Mouse (Mus musculus) embryonic facial prominence, embryonic 14.5 days (tissue): Measurements from ENCODE around the gene Lgr5. TPM values are rescaled to one million over a fixed set of nuclear protein-coding genes. Genes with fewer than 3 reads are reported as not detected.
A peak's percentile ranks its signal among the peaks of the same experiment; 100 is the strongest.

ENCODE experiments used
- ATAC-seq: fragments of 200-750 bp; cut with Nextera tagmentation; 2 replicates; pipeline ENCODE4 v1.8.0; 2017; ENCODE audit warnings: low read depth, moderate number of reproducible peaks, moderate TSS enrichment
- DNase-seq: peaks from one replicate; pipeline ENCODE4 v3.0.0-alpha.2; 2015; ENCODE audit warnings: low spot score
- H3K27ac ChIP-seq: fragments of 300-500 bp; sonication (generic); replicated peaks from 2 replicates; pipeline ENCODE4 v1.5.1; 2014; ENCODE audit warnings: low read depth, mild to moderate bottlenecking, low read length, moderate library complexity
- H3K27me3 ChIP-seq: fragments of 300-500 bp; sonication (generic); replicated peaks from 2 replicates; pipeline ENCODE4 v1.6.1; 2014; ENCODE audit warnings: low read length; ENCODE audit not compliant: control insufficient read depth, insufficient read depth
- H3K36me3 ChIP-seq: fragments of 300-500 bp; sonication (generic); 2 replicates; pipeline ENCODE4 v1.6.1; 2014; ENCODE audit warnings: low read length, mixed read lengths; ENCODE audit not compliant: control insufficient read depth, insufficient read depth
- H3K4me1 ChIP-seq: fragments of 300-500 bp; sonication (generic); 2 replicates; pipeline ENCODE4 v1.6.1; 2014; ENCODE audit warnings: antibody characterized with exemption, low read length; ENCODE audit not compliant: control insufficient read depth, insufficient read depth
- H3K4me2 ChIP-seq: fragments of 300-500 bp; sonication (generic); 2 replicates; pipeline ENCODE4 v1.6.1; 2014; ENCODE audit warnings: low read depth, mild to moderate bottlenecking, low read length, moderate library complexity, mixed read lengths
- H3K4me3 ChIP-seq: fragments of 300-500 bp; sonication (generic); 2 replicates; pipeline ENCODE4 v1.5.1; 2014; ENCODE audit warnings: low read depth, mild to moderate bottlenecking, low read length
- H3K9ac ChIP-seq: fragments of 300-500 bp; sonication (generic); 2 replicates; pipeline ENCODE4 v1.6.1; 2014; ENCODE audit warnings: low read depth, mild to moderate bottlenecking, low read length, moderate library complexity, mixed read lengths
- H3K9me3 ChIP-seq: fragments of 300-500 bp; sonication (generic); 2 replicates; pipeline ENCODE4 v1.6.1; 2016; ENCODE audit warnings: low read length; ENCODE audit not compliant: control insufficient read depth
- WGBS: fragments of 180-500 bp; shearing (Covaris S2); extraction: QIAGEN DNeasy Blood & Tissue Kit; methylation state at CpG from one replicate; pipeline ENCODE4 v1.1.7; 2014; 5-methylcytosine and 5-hydroxymethylcytosine counted together
- polyA plus RNA-seq: library from polyadenylated mRNA; unstranded; fragments of >200 nt; fragmentation: Nextera tagmentation; extraction: Ambion mirVana; gene quantifications from 2 replicates; pipeline ENCODE4 v1.2.1, GENCODE M21; 2014

Lgr5 gene
- polyA plus RNA-seq, 1 experiment from 2014 or later: 10.4 TPM

DNA sequence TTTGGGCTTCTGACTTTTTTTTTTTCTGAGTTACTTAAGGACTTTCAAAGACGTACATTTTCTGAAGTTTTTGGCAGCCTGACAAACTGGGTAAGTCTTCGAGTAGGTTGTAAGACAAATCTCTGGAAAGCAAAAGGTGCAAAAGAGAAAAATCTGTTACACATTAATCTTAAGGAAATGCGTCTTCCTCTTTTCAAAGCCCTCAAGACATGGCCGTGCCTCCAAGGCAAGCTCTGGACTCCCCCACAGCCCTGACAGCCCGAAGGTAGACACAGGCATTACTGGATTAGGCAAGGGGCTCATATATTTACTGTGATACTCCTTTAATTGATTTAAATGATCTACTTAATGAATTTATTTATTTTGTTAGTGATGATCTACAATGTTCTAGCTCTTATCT lies 124.9 kb downstream of the Lgr5 start:
- no peak for DNase-seq

DNA sequence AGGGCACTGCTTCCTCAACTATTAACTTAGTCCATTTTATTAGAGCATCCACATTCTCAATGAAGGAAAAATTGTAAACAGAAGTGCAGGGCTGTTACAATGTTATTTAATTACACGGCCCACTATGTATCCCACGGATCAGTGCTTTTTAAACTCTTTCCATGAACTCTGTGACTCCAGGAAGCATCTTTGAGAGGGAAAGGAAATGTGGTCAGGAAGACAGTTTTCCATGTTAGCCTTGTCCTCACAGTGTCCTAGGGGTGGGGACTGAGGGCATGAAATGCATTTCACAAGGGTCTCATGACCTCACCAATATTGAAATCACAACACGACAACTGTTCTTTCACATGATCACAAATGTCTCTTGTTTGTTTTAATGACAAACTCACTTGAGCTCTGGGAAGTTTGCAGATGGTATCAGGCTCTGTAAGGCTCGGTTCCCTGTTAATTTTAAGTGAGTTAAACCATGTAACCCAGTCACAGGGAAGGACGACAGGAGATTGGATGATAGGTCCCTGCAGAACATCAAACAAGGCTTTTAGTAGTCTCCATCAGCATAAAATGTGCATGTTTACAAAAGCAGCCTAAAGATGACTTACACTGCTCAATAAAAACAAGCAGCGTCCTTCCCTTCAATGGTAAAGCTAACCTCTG lies 130.1 kb downstream of the Lgr5 start:
- Histone ChIP-seq H3K9me3 (no peaks in the 10 kb centered on the region), H3K4me1 (0 out of 2 replicates have a peak, but pooled peaks cover 3% of the 10 kb centered on the region), H3K4me2 (no peak overlapping the region), H3K27ac (no peak overlapping the region), H3K4me3 (no peak overlapping the region), H3K9ac (no peak overlapping the region), H3K36me3 (no peaks in the 10 kb centered on the region), H3K27me3 (no peaks in the 10 kb centered on the region)
- ATAC-seq (no peak), DNase-seq (no peak)
- WGBS: 43% methylated on average over 6 of the region's 6 CpGs

More for the DNA sequence above, 124.9 kb downstream of the Lgr5 start:
- no peaks in the 10 kb centered on the region for H3K27me3 ChIP-seq
- H3K27ac ChIP-seq: no peak overlapping the region
- ATAC-seq: no peak
- H3K9me3 ChIP-seq: no peaks in the 10 kb centered on the region
- 0 out of 2 replicates have a peak, but pooled peaks cover 7% of the 10 kb centered on the region for H3K4me1 ChIP-seq
- no peak overlapping the region for H3K9ac ChIP-seq
- no peak overlapping the region for H3K4me2 ChIP-seq
- 24% methylated on average over 5 of the region's 5 CpGs for WGBS
- no peaks in the 10 kb centered on the region for H3K36me3 ChIP-seq
- H3K4me3 ChIP-seq: no peak overlapping the region

DNA sequence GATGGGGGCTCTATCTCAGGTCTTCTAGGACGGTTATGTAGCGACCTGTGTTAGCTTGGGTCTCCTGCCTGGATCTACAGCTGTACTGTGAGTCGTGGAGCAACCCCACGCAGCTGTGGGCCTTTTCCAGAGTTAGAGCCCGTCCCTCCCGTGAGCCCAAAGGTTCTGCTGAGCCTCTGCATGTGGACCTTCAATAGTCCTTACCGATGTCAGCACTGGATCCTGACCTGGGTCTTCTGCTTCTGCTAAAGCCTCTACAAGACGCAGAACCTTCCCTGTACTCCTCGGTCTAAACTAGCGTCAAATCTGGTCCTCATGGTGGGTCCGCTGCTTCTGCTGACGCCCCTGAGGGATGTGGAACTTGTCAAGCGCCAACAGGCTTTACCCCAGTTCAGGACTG lies 139.0 kb downstream of the Lgr5 start:
- ATAC-seq: no peak
- no peak for DNase-seq
- no peak overlapping the region for H3K9ac ChIP-seq
- H3K27me3 ChIP-seq: no peaks in the 10 kb centered on the region
- H3K36me3 ChIP-seq: no peaks in the 10 kb centered on the region
- H3K4me3 ChIP-seq: no peak overlapping the region
- H3K27ac ChIP-seq: no peak overlapping the region
- no peaks in the 10 kb centered on the region for H3K4me1 ChIP-seq
- peaks cover 5% of the 10 kb centered on the region; the same call in 1 of the 2 replicates for H3K9me3 ChIP-seq
- WGBS: 93% methylated on average over 13 of the region's 13 CpGs
- H3K4me2 ChIP-seq: no peak overlapping the region

DNA sequence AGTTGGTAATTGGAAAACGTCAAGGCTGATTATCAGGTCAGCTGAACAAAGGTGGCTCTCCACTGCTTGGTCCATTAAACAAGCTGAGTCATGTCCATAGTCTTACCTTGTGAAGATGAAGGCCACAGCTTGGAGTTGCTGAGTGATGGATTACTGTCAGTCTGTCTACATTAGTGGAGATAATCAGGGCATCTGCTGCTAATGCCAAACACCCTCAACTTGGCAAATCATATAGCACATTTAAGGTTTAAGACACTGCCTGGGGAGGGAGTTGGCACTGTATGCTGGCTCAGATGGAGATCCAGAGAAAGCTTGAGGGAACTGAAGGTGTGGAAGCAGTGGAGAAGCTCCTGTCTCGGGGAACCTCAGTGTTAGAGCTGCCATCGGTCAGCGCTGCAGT lies 150.3 kb downstream of the Lgr5 start:
- Histone ChIP-seq H3K4me1 (no peaks in the 10 kb centered on the region), H3K27me3 (no peaks in the 10 kb centered on the region), H3K4me2 (no peak overlapping the region), H3K27ac (no peak overlapping the region), H3K9me3 (no peaks in the 10 kb centered on the region), H3K4me3 (no peak overlapping the region), H3K36me3 (peaks cover 33% of the 10 kb centered on the region), H3K9ac (no peak overlapping the region)
- ATAC-seq: no peak
- 83% methylated on average over 4 of the region's 4 CpGs for WGBS
- DNase-seq: no peak

DNA sequence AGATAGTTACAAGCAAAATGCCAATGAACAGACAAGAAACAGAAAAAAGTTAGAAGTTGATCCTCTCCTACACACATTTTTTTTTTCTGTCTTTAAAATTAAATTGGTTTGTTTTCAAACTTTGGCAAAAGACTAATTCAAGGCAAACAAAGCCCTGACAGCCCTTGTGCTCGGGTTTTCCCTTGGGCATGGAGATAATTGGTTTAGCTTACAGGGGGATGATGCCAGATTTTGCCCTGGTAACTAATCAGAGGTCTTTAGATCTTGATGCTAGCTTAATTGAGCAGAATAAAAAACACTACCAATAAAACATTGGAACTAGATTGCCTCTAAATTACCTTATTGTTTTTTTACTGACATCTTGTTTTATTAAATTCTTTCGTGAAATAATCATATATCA lies 162.2 kb downstream of the Lgr5 start:
- DNase-seq (peak; percentile 22), ATAC-seq (no peak)
- Histone ChIP-seq H3K9ac (no peak overlapping the region), H3K9me3 (no peaks in the 10 kb centered on the region), H3K27me3 (no peaks in the 10 kb centered on the region), H3K4me3 (no peak overlapping the region), H3K27ac (no peak overlapping the region), H3K4me2 (no peak overlapping the region), H3K36me3 (peaks cover 81% of the 10 kb centered on the region), H3K4me1 (no peaks in the 10 kb centered on the region)
- 54% methylated on average over 2 of the region's 2 CpGs for WGBS

DNA sequence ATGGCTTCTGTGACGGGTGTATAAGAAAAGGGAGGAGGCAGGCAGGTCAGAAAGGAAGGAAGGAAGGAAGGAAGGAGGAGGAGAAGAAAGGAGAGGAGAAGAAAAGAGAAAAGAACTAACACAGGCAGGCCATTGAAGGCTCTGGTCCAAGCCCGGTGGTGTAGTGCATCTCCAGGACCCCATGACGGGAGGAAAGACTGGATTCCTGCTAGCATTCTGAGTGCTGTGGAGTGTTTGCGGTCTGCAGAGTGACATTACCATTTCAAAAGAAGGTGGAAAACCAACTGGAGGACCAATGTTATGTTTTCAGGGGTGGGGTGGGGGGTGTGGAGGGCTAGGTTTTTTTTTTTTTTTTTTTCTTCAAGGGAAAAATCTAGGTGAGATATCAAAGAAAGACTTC lies 165.6 kb downstream of the Lgr5 start:
- Histone ChIP-seq H3K4me2 (no peak overlapping the region), H3K4me1 (no peaks in the 10 kb centered on the region), H3K9me3 (no peaks in the 10 kb centered on the region), H3K9ac (no peak overlapping the region), H3K4me3 (no peak overlapping the region), H3K36me3 (peaks cover 78% of the 10 kb centered on the region), H3K27me3 (no peaks in the 10 kb centered on the region), H3K27ac (no peak overlapping the region)
- ATAC-seq (no peak), DNase-seq (no peak)
- WGBS: 88% methylated on average over 4 of the region's 4 CpGs

DNA sequence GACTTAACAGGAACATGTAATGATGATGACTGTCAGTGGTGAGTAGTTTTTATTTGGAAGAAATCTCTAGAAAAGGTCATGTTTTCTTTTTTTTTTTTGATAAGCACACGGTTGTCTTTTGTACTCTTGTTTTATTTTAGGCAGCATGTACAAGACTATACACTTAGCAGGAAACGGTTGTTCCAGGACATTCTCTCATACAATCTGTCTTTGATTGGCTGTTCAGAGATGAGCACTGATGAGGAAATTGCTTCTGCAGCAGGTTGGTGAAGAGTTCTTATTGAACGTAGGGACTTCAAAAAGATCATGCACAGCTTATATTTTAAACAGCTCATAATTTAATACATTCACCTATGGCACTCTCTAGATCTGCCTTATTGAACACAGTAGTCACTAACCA lies 173.5 kb downstream of the Lgr5 start:
- 85% methylated on average over 3 of the region's 3 CpGs for WGBS
- H3K4me2 ChIP-seq: no peak overlapping the region
- no peak overlapping the region for H3K27ac ChIP-seq
- H3K4me1 ChIP-seq: no peaks in the 10 kb centered on the region
- no peak for DNase-seq
- no peaks in the 10 kb centered on the region for H3K9me3 ChIP-seq
- no peak for ATAC-seq
- H3K36me3 ChIP-seq: peaks cover 92% of the 10 kb centered on the region
- no peak overlapping the region for H3K4me3 ChIP-seq
- H3K27me3 ChIP-seq: no peaks in the 10 kb centered on the region
- H3K9ac ChIP-seq: no peak overlapping the region

DNA sequence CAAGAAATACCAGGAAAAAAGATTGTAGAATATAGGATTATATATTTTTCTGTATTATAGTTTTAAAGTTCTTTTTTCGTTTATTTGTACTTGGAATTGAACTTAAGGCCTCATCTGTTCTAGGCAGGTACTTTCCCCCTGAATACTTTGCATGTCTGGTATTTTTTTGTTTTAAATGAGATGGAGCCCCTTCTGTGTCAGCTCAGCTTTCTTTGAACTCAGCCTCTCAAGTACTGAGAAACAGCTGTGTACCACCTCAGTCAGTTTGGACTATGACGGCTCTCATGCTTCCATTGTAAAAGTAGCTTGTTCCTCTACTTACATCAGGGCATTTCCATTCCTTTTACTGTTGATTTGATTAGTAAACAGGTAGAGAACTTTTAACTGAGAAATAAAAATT lies 174.1 kb downstream of the Lgr5 start:
- Histone ChIP-seq H3K4me1 (no peaks in the 10 kb centered on the region), H3K36me3 (peaks cover 91% of the 10 kb centered on the region), H3K9ac (no peak overlapping the region), H3K27ac (no peak overlapping the region), H3K4me2 (no peak overlapping the region), H3K27me3 (no peaks in the 10 kb centered on the region), H3K9me3 (no peaks in the 10 kb centered on the region), H3K4me3 (no peak overlapping the region)
- ATAC-seq (no peak), DNase-seq (no peak)
- 82% methylated on average over 2 of the region's 2 CpGs for WGBS

DNA sequence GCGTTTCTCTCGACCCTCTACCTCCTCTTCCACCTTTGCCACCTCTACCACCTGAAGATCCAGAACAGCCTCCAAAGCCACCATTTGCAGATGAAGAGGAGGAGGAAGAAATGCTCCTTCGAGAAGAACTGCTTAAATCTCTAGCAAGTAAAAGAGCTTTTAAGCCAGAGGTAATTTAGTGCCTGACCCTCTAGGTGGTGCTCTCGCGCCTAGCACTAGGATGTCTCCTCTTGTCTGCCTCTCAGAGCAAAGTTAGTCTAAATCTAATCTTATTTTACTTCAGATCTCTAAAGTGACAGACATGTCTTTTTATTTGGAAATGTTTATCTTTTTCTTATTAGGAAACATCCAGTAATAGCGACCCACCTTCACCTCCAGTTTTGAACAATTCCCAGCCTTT lies 181.2 kb downstream of the Lgr5 start:
- ATAC-seq (no peak), DNase-seq (peak; percentile 77)
- H3K4me1 ChIP-seq: no peaks in the 10 kb centered on the region
- H3K4me3 ChIP-seq: no peak overlapping the region
- H3K9me3 ChIP-seq: no peaks in the 10 kb centered on the region
- no peak overlapping the region for H3K27ac ChIP-seq
- no peak overlapping the region for H3K4me2 ChIP-seq
- no peaks in the 10 kb centered on the region for H3K27me3 ChIP-seq
- H3K36me3 ChIP-seq: peaks cover 84% of the 10 kb centered on the region
- no peak overlapping the region for H3K9ac ChIP-seq
- WGBS: 66% methylated on average over 6 of the region's 6 CpGs
